Mouse (Mus musculus): ENCODE measurements around the gene Ptpn4. TPM values are rescaled to one million over a fixed set of nuclear protein-coding genes. Genes with fewer than 3 reads are reported as not detected.

Ptpn4 gene
- polyA plus RNA-seq, 1 experiment from 2014 or later = 2.6 TPM

GRCm38 (mm10) chr1:119852339-119852738 is 14.9 kb upstream of the Ptpn4 start:
- DNase-seq (ENCODE audit: low spot score) = no peak
- Histone ChIP-seq H3K9ac (ENCODE audit: low read length) (no peak overlapping the region), H3K4me1 (replicated peaks; ENCODE audit: control insufficient read depth, insufficient read depth) (no peaks in the 10 kb centered on the region), H3K36me3 (ENCODE audit: control insufficient read depth, insufficient read depth, low read length) (no peaks in the 10 kb centered on the region), H3K27ac (replicated peaks) (no peak overlapping the region), H3K27me3 (ENCODE audit: control insufficient read depth, insufficient read depth, low read length) (no peaks in the 10 kb centered on the region), H3K4me2 (replicated peaks; ENCODE audit: low read depth) (no peak overlapping the region), H3K4me3 (ENCODE audit: low read depth, low read length) (no peak overlapping the region), H3K9me3 (ENCODE audit: control insufficient read depth, low read length) (no peaks in the 10 kb centered on the region)
- 78% methylated on average over 4 of the region's 4 CpGs for WGBS
- no peak for TF ChIP-seq EP300 (optimal IDR thresholded peaks at IDR 0.05)
- TF ChIP-seq CTCF (IDR thresholded peaks at IDR 0.05; ENCODE audit: low read depth) = no peak
- ATAC-seq (ENCODE audit: low FRiP score, low TSS enrichment) = no peak

- no peak overlapping the region for H3K27ac ChIP-seq (replicated peaks)
- DNase-seq (ENCODE audit: low spot score) (no peak), ATAC-seq (ENCODE audit: low FRiP score, low TSS enrichment) (no peak)
- H3K4me2 ChIP-seq (replicated peaks; ENCODE audit: low read depth) = no peak overlapping the region
- H3K27me3 ChIP-seq (ENCODE audit: control insufficient read depth, insufficient read depth, low read length) = no peaks in the 10 kb centered on the region
- TF ChIP-seq EP300 (optimal IDR thresholded peaks at IDR 0.05) = no peak
- TF ChIP-seq CTCF (IDR thresholded peaks at IDR 0.05; ENCODE audit: low read depth) = no peak
- H3K9ac ChIP-seq (ENCODE audit: low read length) = no peak overlapping the region
- no peak overlapping the region for H3K4me3 ChIP-seq (ENCODE audit: low read depth, low read length)
- 92% methylated on average over 12 of the region's 12 CpGs for WGBS
- no peaks in the 10 kb centered on the region for H3K36me3 ChIP-seq (ENCODE audit: control insufficient read depth, insufficient read depth, low read length)
- H3K9me3 ChIP-seq (ENCODE audit: control insufficient read depth, low read length) = no peaks in the 10 kb centered on the region
- no peaks in the 10 kb centered on the region for H3K4me1 ChIP-seq (replicated peaks; ENCODE audit: control insufficient read depth, insufficient read depth)
These were observed 11.9 kb upstream of the Ptpn4 start for GRCm38 (mm10) chr1:119849146-119849935.

- Histone ChIP-seq H3K27ac (replicated peaks) (no peak overlapping the region), H3K9ac (ENCODE audit: low read length) (no peak overlapping the region), H3K9me3 (ENCODE audit: control insufficient read depth, low read length) (no peaks in the 10 kb centered on the region), H3K4me1 (replicated peaks; ENCODE audit: control insufficient read depth, insufficient read depth) (no peaks in the 10 kb centered on the region), H3K4me3 (ENCODE audit: low read depth, low read length) (no peak overlapping the region), H3K36me3 (ENCODE audit: control insufficient read depth, insufficient read depth, low read length) (no peaks in the 10 kb centered on the region), H3K4me2 (replicated peaks; ENCODE audit: low read depth) (no peak overlapping the region), H3K27me3 (ENCODE audit: control insufficient read depth, insufficient read depth, low read length) (no peaks in the 10 kb centered on the region)
- ATAC-seq (ENCODE audit: low FRiP score, low TSS enrichment) (no peak), DNase-seq (ENCODE audit: low spot score) (no peak)
- 65% methylated on average over 4 of the region's 4 CpGs for WGBS
- TF ChIP-seq EP300 (optimal IDR thresholded peaks at IDR 0.05) (no peak), CTCF (IDR thresholded peaks at IDR 0.05; ENCODE audit: low read depth) (no peak)
These were observed 7.9 kb upstream of the Ptpn4 start for GRCm38 (mm10) chr1:119845321-119845720.

GRCm38 (mm10) chr1:119843121-119843520 is 5.7 kb upstream of the Ptpn4 start:
- no peak for TF ChIP-seq CTCF (IDR thresholded peaks at IDR 0.05; ENCODE audit: low read depth)
- TF ChIP-seq EP300 (optimal IDR thresholded peaks at IDR 0.05) = no peak
- DNase-seq (ENCODE audit: low spot score) = no peak
- Histone ChIP-seq H3K4me2 (replicated peaks; ENCODE audit: low read depth) (no peak overlapping the region), H3K36me3 (ENCODE audit: control insufficient read depth, insufficient read depth, low read length) (no peaks in the 10 kb centered on the region), H3K9me3 (ENCODE audit: control insufficient read depth, low read length) (no peaks in the 10 kb centered on the region), H3K4me1 (replicated peaks; ENCODE audit: control insufficient read depth, insufficient read depth) (no peaks in the 10 kb centered on the region), H3K27me3 (ENCODE audit: control insufficient read depth, insufficient read depth, low read length) (no peaks in the 10 kb centered on the region), H3K4me3 (ENCODE audit: low read depth, low read length) (no peak overlapping the region), H3K27ac (replicated peaks) (no peak overlapping the region), H3K9ac (ENCODE audit: low read length) (no peak overlapping the region)
- 80% methylated on average over 3 of the region's 3 CpGs for WGBS
- ATAC-seq (ENCODE audit: low FRiP score, low TSS enrichment) = no peak

GRCm38 (mm10) chr1:119838241-119838640 is 828 bp upstream of the Ptpn4 start:
- WGBS = 39% methylated on average over 3 of the region's 3 CpGs

GRCm38 (mm10) chr1:119836479-119837015 is 866 bp downstream of the Ptpn4 start:
- peak overlapping the region; percentile 85 for H3K4me3 ChIP-seq (ENCODE audit: low read depth, low read length)
- no peak for ATAC-seq (ENCODE audit: low FRiP score, low TSS enrichment)
- no peaks in the 10 kb centered on the region for H3K27me3 ChIP-seq (ENCODE audit: control insufficient read depth, insufficient read depth, low read length)
- peak overlapping the region; percentile 86 for H3K9ac ChIP-seq (ENCODE audit: low read length)
- no peaks in the 10 kb centered on the region for H3K9me3 ChIP-seq (ENCODE audit: control insufficient read depth, low read length)
- TF ChIP-seq CTCF (IDR thresholded peaks at IDR 0.05; ENCODE audit: low read depth) (no peak), EP300 (optimal IDR thresholded peaks at IDR 0.05) (no peak)
- peak overlapping the region; percentile 69 for H3K4me2 ChIP-seq (replicated peaks; ENCODE audit: low read depth)
- peak overlapping the region; percentile 86 for H3K27ac ChIP-seq (replicated peaks)
- WGBS = 2% methylated on average over 21 of the region's 31 CpGs
- DNase-seq (ENCODE audit: low spot score) = peak; percentile 50
- H3K4me1 ChIP-seq (replicated peaks; ENCODE audit: control insufficient read depth, insufficient read depth) = no peaks in the 10 kb centered on the region
- no peaks in the 10 kb centered on the region for H3K36me3 ChIP-seq (ENCODE audit: control insufficient read depth, insufficient read depth, low read length)

More at GRCm38 (mm10) chr1:119838241-119838640, 828 bp upstream of the Ptpn4 start:
- Histone ChIP-seq H3K4me2 (replicated peaks; ENCODE audit: low read depth) (no peak overlapping the region), H3K36me3 (ENCODE audit: control insufficient read depth, insufficient read depth, low read length) (no peaks in the 10 kb centered on the region), H3K9me3 (ENCODE audit: control insufficient read depth, low read length) (no peaks in the 10 kb centered on the region), H3K4me1 (replicated peaks; ENCODE audit: control insufficient read depth, insufficient read depth) (no peaks in the 10 kb centered on the region), H3K27me3 (ENCODE audit: control insufficient read depth, insufficient read depth, low read length) (no peaks in the 10 kb centered on the region), H3K9ac (ENCODE audit: low read length) (no peak overlapping the region), H3K4me3 (ENCODE audit: low read depth, low read length) (no peak overlapping the region), H3K27ac (replicated peaks) (no peak overlapping the region)
- TF ChIP-seq CTCF (IDR thresholded peaks at IDR 0.05; ENCODE audit: low read depth) (no peak), EP300 (optimal IDR thresholded peaks at IDR 0.05) (no peak)
- ATAC-seq (ENCODE audit: low FRiP score, low TSS enrichment) = no peak
- DNase-seq (ENCODE audit: low spot score) = no peak
